Mouse (Mus musculus): ENCODE data around the gene Atp6v1g2. TPM values are rescaled to one million over a fixed set of nuclear protein-coding genes. Genes with fewer than 3 reads are reported as not detected.
"Not testable (repeated sequence)": the region's sequence is repeated elsewhere in the genome, so short reads cannot be mapped to it uniquely, and the experiment has no call there.

The Atp6v1g2 gene
- polyA plus RNA-seq, 2 experiments from 2014 or later = 2.3 to 4.0 TPM

GRCm38 (mm10) chr17:35204494-35205379, 28.7 kb upstream of the Atp6v1g2 start, which contains the start of gene Lta:
TSS of gene Lta (minus strand) at chr17:35205351.
- ATAC-seq = peak; percentile 55

GRCm38 (mm10) chr17:35205380-35205769, 28.1 kb upstream of the Atp6v1g2 start:
- no peak for ATAC-seq

- peak; percentile 90 for ATAC-seq
These were observed 23.5 kb upstream of the Atp6v1g2 start for GRCm38 (mm10) chr17:35209785-35210535.

- no peak for ATAC-seq
These were observed 22.9 kb upstream of the Atp6v1g2 start for GRCm38 (mm10) chr17:35210593-35210992.

GRCm38 (mm10) chr17:35213071-35213470, 20.4 kb upstream of the Atp6v1g2 start:
- ATAC-seq = no peak

GRCm38 (mm10) chr17:35218516-35219193, 14.8 kb upstream of the Atp6v1g2 start:
- ATAC-seq = peak; percentile 60

GRCm38 (mm10) chr17:35219601-35220041, 13.8 kb upstream of the Atp6v1g2 start:
- ATAC-seq = peak; percentile 76

GRCm38 (mm10) chr17:35220156-35220952, 13.1 kb upstream of the Atp6v1g2 start, which contains the start of gene Gm16181:
TSS of gene Gm16181 (plus strand) at chr17:35220834.
- ATAC-seq = no peak

- no peak for ATAC-seq
These were observed 11.2 kb upstream of the Atp6v1g2 start for GRCm38 (mm10) chr17:35222299-35222698.

- ATAC-seq = no peak
These were observed 8.8 kb upstream of the Atp6v1g2 start for GRCm38 (mm10) chr17:35224641-35225040.

- no peak for ATAC-seq
These were observed 8.0 kb upstream of the Atp6v1g2 start for GRCm38 (mm10) chr17:35225456-35225855.

GRCm38 (mm10) chr17:35226561-35227046, 6.9 kb upstream of the Atp6v1g2 start:
- ATAC-seq = peak; percentile 21

GRCm38 (mm10) chr17:35231022-35231421, 2.4 kb upstream of the Atp6v1g2 start:
- ATAC-seq = peak; percentile 58

- no peak for ATAC-seq
These were observed 1.4 kb upstream of the Atp6v1g2 start for GRCm38 (mm10) chr17:35232043-35232442.

GRCm38 (mm10) chr17:35232659-35233058, 801 bp upstream of the Atp6v1g2 start:
- peak; percentile 18 for ATAC-seq

- ATAC-seq = not testable (repeated sequence)
These were observed 630 bp downstream of the Atp6v1g2 start for GRCm38 (mm10) chr17:35234090-35234489.

GRCm38 (mm10) chr17:35234903-35235302, 1.4 kb downstream of the Atp6v1g2 start:
- ATAC-seq = no peak

GRCm38 (mm10) chr17:35235614-35236389, 2.3 kb downstream of the Atp6v1g2 start, which contains the start of gene Nfkbil1:
TSS of gene Nfkbil1 (minus strand) at chr17:35235792.
- peak; percentile 32 for ATAC-seq

- ATAC-seq = peak; percentile 60
These were observed 2.9 kb downstream of the Atp6v1g2 start for GRCm38 (mm10) chr17:35236390-35236746.

GRCm38 (mm10) chr17:35236996-35237395, 3.5 kb downstream of the Atp6v1g2 start:
- no peak for ATAC-seq

GRCm38 (mm10) chr17:35237504-35237903, 4.0 kb downstream of the Atp6v1g2 start:
- no peak for ATAC-seq

Measured in activated CD4-positive, CD25-positive, alpha-beta regulatory T cell, adult 4 months (primary cell).